Mouse (Mus musculus) v-Abl transformed pro-B cells (cell line): ENCODE results near the gene Med21.

ENCODE experiments used
- in situ Hi-C, 2 experiments: fragments of 400-800 bp; cut with MboI; formaldehyde crosslinking; loops; one replicate each; pipeline ENCODE4 v1.15.1; 2025; ENCODE audit not compliant: unreplicated experiment in 2 of 2

Gene Med21

GRCm38 (mm10) chr6:146636482-146636881, 5.9 kb upstream of the Med21 start:
- in situ Hi-C loops, result no loop called here

DNA sequence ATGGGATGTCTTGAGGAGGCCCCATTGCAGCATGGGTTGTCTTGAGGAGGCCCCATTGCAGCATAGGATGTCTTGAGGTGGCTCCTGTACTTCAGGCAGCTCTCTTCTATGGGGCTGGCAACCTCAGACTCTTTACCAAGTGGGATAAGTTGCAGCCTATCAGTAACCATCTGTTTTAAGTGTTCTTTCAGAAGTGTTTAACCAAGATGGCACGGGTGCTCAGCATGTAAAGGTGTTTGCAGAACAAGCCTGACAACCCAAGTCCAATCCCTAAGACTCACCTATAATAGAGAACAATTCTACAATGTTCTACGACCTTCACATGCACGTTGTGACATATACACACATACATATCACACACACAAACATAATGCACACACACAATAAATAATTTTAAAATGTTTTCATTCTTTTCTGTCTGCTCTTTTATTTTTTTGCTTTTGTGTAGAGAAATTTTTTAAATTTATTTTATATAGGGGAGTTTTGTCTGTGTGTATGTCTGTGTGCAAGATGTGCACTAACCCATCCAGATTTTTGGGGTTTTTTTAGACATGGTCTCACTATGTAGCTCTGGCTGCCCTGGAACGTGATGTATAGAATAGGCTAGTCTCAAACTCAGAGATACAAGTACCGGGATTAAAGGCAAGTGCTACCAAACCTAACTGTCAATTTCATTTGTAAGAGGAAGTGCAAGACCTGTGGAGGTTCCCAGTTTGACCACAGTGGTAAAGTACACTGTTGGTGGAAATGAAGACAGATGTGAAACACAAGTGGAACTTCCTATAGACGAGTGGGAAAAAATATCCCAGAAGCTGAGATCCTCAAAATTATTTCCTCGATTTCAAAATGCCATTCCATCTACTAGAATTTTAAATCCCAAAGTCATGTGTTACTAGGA, 2.0 kb upstream of the Med21 start:
- in situ Hi-C loops, result no loop called here

GRCm38 (mm10) chr6:146640991-146641390, 1.4 kb upstream of the Med21 start:
- in situ Hi-C loops, result no loop called here

DNA sequence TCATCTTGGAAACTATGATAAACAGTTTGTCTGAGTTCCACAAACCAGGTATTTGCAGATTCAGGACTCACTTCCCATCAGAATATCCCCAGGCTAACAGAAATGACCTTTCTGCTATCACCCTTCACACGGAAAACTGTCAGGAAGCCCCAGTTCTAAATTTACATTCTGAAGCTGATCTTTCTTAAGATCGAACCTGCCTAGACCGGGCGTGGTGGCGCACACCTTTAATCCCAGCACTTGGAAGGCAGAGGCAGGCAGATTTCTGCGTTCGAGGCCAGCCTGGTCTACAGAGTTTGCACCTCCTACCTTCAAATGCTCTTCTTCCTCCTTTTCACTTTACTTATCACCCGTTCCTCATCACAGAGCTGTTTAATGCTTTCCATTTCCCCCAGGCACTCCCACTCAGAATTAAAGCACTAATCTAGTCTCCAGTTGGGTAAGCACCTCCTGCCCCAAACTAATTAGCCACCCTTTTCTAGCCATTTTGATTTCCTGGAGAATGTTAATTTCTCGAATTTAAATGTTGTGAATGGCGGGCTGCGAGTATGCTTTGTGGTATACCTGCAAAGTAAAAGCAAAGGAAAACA, 631 bp upstream of the Med21 start:
- in situ Hi-C loops, result no loop called here

- in situ Hi-C loops, result no loop called here
Measured at GRCm38 (mm10) chr6:146643184-146643570, 830 bp downstream of the Med21 start.

- in situ Hi-C loops, result loop anchor here (10.0 to 25.0 kb wide), 3 partner anchors 437 to 587 kb away; partner anchors contain the start of genes Klhl42 (in 2 of the 2) and Mansc4 (in 1 of the 2)
Measured at GRCm38 (mm10) chr6:146650013-146650412, 7.7 kb downstream of the Med21 start.

DNA sequence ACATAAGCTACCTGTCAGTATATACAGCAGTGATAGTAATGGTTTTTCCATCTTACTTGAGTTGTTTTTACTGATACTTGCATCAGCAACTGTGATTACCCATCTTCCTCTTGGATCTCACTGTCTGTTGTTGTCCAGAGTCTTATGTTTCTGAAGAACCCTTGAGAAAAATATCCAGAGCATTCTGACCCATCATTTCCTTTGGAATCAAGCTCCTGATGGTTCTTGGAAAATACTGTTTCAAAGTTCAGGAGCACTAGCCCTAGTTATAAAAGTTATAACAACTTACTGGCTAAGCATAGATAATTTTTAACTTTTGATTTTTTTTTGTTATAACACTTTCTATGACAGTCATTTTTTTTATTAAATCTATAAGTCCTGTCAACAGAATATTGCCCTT, 9.1 kb downstream of the Med21 start:
- in situ Hi-C loops, result loop anchor here (10.0 to 25.0 kb wide), 3 partner anchors 436 to 586 kb away; partner anchors contain the start of genes Klhl42 (in 2 of the 2) and Mansc4 (in 1 of the 2)

DNA sequence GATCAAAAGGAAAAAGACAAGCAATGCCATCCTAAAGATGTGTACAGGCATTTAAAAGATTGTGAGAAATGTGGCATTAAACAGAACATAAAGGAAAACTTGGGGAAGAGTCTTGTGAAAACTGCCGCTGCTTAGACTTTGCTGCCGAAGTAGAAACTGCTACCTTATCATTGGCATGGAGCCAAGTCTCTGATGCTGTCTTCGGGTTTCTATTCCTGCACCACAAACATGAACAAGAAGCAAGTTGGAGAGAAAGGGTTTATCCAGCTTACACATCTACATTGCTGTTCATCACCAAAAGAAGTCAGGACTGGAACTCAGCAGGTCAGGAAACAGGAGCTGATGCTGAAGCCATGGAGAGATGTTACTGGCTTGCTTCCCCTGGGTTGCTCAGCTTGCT, 10.8 kb downstream of the Med21 start:
- in situ Hi-C loops, result loop anchor here (10.0 to 25.0 kb wide), 3 partner anchors 434 to 584 kb away; partner anchors contain the start of genes Klhl42 (in 2 of the 2) and Mansc4 (in 1 of the 2)

DNA sequence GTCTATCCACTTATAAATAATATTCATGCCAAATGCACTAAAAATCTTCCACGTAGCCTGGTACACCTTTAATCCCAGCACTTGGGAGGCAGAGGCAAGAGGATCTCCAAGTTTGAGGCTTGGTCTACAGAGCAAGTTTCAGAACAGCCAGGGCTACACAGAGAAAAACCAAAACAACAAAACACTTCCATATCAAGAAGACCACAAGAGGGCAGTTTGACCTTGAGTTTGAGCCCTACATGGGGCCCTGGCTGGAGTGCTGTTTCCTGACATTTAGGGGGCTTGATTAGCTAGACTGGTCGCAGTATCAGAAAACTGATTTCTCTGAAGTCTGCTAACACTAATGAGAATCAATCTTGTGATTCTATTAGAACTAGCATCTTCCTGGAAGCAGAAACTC, 18.2 kb downstream of the Med21 start:
- in situ Hi-C loops, result loop anchor here (5.0 to 25.0 kb wide), 4 partner anchors 97 to 577 kb away; partner anchors contain the start of genes Klhl42 (in 1 of the 2) and Mansc4 (in 1 of the 2)

- in situ Hi-C loops, result loop anchor here (5.0 to 25.0 kb wide), 4 partner anchors 96 to 576 kb away; partner anchors contain the start of genes Klhl42 (in 1 of the 2) and Mansc4 (in 1 of the 2)
Measured at GRCm38 (mm10) chr6:146661655-146662054, 19.3 kb downstream of the Med21 start.

DNA sequence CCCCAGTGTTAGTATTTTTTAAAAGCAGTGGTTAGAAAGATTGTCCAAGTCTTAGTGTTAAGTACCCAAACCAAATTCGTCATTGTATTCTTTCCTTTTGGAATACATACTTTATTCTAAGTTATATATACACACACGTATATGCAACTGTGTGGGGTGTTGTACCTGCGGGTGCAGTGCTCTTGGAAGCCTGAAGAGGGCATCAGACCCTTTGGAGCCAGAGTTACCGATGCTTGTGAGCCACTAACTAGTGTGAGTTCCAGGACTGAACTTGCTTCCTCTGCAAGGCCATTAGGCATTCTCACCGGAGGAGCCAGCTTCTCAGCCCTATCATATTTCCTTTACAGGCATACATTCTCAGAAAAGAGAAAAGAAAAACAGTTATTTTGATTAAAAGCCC, 20.3 kb downstream of the Med21 start:
- in situ Hi-C loops, result loop anchor here (5.0 to 25.0 kb wide), 4 partner anchors 95 to 575 kb away; partner anchors contain the start of genes Klhl42 (in 1 of the 2) and Mansc4 (in 1 of the 2)

GRCm38 (mm10) chr6:146664116-146664515, 21.8 kb downstream of the Med21 start:
- in situ Hi-C loops, result loop anchor here (5.0 to 25.0 kb wide), 4 partner anchors 93 to 573 kb away; partner anchors contain the start of genes Klhl42 (in 1 of the 2) and Mansc4 (in 1 of the 2)

- in situ Hi-C loops, result loop anchor here (5.0 to 25.0 kb wide), 5 partner anchors 62 to 572 kb away; partner anchors contain the start of genes Klhl42 (in 1 of the 2) and Mansc4 (in 1 of the 2)
Measured at GRCm38 (mm10) chr6:146664917-146665316, 22.6 kb downstream of the Med21 start.

- in situ Hi-C loops, result loop anchor here (5.0 to 25.0 kb wide), 3 partner anchors 62 to 572 kb away; partner anchors contain the start of genes Klhl42 (in 1 of the 2) and Mansc4 (in 1 of the 2)
Measured at GRCm38 (mm10) chr6:146665408-146665807, 23.1 kb downstream of the Med21 start.

DNA sequence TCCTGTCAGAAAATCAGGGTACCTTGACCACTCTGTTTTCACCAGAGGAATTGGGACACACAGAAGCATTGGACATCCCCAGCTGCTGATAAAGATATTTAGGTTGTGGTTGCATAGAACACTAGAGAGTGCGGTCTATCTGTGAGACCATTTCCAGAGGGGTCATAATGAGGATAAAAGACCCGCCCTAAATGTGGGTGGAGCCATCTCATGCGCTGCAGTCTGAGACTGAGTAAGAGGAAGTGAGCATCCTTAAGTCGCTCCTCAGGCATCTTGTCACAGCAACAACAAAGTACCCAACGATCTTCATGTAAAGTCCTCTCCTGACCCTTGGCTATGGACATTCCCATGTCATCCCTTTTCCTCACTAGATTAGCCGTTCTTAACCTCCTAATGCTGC, 24.5 kb downstream of the Med21 start:
- in situ Hi-C loops, result loop anchor here (5.0 to 25.0 kb wide), 3 partner anchors 60 to 570 kb away; partner anchors contain the start of genes Klhl42 (in 1 of the 2) and Mansc4 (in 1 of the 2)

- in situ Hi-C loops, result loop anchor here (5.0 to 25.0 kb wide), 3 partner anchors 59 to 569 kb away; partner anchors contain the start of genes Klhl42 (in 1 of the 2) and Mansc4 (in 1 of the 2)
Measured at GRCm38 (mm10) chr6:146668606-146669005, 26.3 kb downstream of the Med21 start.

- in situ Hi-C loops, result loop anchor here (25.0 kb wide), 2 partner anchors 416 to 566 kb away; partner anchors contain the start of genes Klhl42 (in 1 of the 2) and Mansc4 (in 1 of the 2)
Measured at GRCm38 (mm10) chr6:146670956-146671855, 28.9 kb downstream of the Med21 start.

DNA sequence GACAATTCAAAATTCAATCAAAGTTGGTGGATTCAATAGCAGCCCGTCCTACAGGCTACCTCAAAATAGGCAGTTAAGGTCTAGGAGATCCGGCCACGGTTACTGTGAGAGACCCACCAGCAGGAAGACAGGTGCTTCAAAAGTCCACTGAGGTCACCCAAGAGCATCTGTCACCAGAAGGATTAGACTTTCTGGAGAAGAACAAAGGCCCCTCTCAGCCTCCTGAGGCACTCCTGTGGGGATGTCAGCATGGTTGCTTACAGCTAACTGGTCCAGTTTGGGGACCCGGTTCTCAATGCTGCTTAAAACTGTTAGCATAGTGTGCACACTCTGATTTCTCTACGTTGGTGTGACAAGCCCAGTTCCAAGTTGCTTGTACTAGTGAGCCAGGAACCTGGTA, 29.8 kb downstream of the Med21 start:
- in situ Hi-C loops, result loop anchor here (25.0 kb wide), 2 partner anchors 415 to 565 kb away; partner anchors contain the start of genes Klhl42 (in 1 of the 2) and Mansc4 (in 1 of the 2)

- in situ Hi-C loops, result loop anchor here (25.0 kb wide), 2 partner anchors 414 to 564 kb away; partner anchors contain the start of genes Klhl42 (in 1 of the 2) and Mansc4 (in 1 of the 2)
Measured at GRCm38 (mm10) chr6:146673696-146674095, 31.3 kb downstream of the Med21 start.
